Mouse (Mus musculus): Measurements from ENCODE around the gene Ddit4l. TPM values are rescaled to one million over a fixed set of nuclear protein-coding genes. Genes with fewer than 3 reads are reported as not detected.
"Not testable (repeated sequence)": the region's sequence is repeated elsewhere in the genome, so short reads cannot be mapped to it uniquely, and the experiment has no call there.

Gene Ddit4l
- 0.23 TPM in 1 of 2 replicates, not detected in the other for total RNA-seq (2017)

DNA sequence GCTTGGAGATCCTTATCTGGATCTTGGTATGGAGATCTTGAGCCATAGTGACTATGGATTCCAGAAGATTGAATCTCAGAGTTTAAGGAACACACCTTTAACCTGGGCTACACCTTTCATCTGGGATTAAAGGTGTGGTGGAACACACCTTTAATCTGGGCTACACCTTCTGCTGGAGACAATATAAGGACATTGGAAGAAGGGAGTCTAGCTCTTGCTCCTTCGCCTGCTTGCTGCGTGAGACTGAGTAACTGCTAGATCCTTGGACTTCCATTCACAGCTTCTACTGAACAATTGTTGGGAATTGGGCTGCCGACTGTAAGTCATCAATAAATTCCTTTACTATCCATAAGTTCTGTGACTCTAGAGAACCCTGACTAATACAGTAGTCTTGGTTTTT is at the start of gene Ddit4l:
Gene Ddit4l, plus strand, starts transcription at position 301 of the 400 bp plus-strand sequence.
- ATAC-seq (ENCODE audit: extremely low read depth, insufficient number of reproducible peaks, low FRiP score, poor library complexity, severe bottlenecking) = not testable (repeated sequence)

DNA sequence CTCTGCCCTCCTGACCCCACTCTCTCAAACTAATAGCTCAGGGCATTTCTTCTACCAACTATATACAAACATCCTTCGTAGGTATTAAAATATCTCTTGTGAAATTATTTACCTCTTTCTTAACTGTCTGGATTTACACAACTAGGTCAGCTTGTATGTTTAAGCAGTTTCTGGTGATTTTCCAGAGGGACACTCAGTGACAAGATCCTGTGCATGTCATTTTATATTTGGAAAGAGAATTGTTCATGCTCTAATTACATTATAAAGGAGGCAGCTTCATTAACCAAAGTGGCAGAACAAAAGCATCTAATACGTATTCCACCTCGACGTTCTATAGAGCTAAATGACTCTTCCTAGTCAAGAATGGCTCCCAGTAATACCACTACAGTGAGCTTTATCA is 45.3 kb upstream of the Ddit4l start:
- no peak for ATAC-seq (ENCODE audit: extremely low read depth, insufficient number of reproducible peaks, low FRiP score, poor library complexity, severe bottlenecking)

DNA sequence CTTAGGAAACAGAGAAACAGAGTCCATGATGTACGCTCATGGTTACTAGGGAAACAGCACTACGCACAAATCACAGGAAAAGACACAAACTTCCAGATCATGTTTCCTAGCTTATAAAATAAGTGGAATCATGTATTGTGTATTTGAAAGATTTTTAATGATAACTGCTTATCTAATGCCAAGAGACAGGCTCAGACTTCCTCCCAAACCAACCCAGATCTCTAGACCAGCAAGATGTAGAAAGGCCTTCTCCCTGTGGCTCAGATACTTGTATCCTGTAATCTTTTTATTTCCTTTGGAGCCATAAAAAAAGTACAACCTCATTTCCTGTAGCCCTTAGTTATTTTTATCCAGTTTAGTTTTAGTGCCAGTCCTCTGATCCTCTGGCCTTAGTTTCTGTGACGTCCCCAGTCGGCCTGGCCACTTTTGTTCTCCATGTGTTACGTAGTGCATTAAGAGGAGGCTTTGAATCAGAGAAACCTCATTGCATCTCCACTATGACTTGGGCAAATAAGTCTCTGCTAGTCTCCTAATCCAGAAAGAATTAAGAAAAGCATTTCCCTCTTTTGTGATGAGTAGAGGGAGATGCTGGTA is 34.9 kb upstream of the Ddit4l start:
- no peak for ATAC-seq (ENCODE audit: extremely low read depth, insufficient number of reproducible peaks, low FRiP score, poor library complexity, severe bottlenecking)

DNA sequence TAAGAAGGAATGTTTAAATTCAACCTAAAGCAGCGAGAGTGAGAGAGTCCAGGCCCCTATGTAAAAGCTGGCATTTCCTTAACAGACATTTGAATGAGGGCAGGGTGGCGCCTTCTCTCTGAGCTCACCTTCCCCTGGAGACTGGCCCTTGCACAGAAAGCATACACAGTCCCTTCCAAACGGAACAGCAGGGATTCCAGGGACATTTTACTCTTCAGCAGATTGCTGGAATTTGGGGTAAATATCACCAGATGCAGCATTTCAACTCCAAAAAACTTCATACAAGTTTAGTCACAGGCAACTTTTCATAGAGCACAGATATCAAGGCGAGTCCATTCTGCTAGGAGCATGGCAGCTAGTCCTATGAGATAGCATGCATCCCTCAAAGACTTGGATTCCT is 31.6 kb upstream of the Ddit4l start:
- ATAC-seq (ENCODE audit: extremely low read depth, insufficient number of reproducible peaks, low FRiP score, poor library complexity, severe bottlenecking) = no peak

DNA sequence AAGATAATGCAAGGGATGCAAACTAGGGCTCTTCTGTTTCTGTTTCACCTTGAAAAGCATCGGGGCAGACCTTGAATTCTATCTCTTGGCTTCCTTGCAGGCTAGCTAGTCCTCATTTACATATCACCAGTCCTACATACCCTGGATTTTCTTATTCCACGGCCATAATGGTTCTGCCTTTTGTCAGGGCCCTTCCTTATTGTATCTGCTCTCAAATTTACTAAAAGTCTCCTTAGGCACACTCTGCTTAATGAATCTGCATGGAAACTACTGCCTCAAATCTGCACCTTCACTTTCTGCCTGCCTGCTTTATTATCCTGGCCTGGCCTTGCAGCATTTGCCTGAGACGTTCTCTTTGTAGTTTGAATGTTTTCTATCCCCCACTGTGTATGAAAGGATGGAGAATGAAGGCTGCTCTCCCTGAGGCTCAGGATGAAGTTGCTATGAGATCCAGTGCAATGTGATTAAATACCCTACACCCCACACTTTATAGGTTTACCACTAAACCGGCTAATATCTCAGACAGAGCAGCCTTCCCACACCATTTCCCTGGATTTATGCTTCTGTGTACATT is 27.0 kb upstream of the Ddit4l start:
- ATAC-seq (ENCODE audit: extremely low read depth, insufficient number of reproducible peaks, low FRiP score, poor library complexity, severe bottlenecking) = no peak

DNA sequence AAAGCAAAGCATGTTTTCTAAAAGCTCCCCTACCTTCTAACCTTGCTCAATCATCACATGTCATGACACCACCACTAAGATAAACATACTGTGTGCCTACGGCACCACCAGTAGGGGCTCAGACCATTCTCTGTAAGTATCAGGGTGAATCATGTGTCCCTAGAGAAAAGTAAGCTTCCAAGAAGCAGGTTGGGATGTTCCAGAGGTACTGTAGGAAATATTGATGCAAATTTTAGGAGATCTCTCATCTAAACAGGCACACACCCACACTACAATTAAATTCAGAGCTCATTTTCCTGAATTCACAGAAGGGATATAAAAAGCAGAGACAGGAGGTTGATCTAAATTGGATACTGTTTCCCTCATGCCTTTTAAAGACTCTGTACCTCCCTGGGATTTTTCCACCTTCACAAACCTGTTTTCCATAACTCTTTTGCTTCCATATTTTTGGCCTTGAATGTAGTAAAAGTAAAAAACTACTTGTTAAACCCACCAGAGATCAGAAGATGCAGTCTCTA is 12.4 kb upstream of the Ddit4l start:
- no peak for ATAC-seq (ENCODE audit: extremely low read depth, insufficient number of reproducible peaks, low FRiP score, poor library complexity, severe bottlenecking)

DNA sequence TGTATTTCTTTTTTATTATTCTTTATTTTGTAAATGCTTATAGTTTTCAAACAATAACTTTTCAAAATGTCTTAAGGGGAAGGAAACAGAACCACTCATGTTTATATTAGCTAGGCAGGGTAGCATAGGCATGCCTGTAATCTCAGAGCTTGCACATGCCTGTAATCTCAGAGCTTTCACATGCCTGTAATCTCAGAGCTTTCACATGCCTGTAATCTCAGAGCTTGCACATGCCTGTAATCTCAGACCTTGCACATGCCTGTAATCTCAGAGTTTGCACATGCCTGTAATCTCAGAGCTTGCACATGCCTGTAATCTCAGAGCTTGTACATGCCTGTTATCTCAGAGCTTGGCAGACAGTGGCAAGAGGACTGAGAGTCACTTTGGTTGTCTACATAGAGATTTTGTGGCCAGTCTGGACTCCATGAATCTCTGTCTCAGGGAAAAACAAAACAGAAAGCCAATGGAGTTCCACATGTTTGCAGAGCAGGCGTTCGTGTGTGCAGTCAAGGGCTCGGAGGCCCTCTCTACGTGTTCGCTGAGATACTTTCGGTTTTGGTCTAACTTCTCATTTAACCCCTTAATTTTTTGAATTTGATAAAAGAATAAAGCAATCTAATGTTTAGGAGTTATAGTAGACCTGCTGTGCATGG is 10.8 kb upstream of the Ddit4l start:
- 0 out of 2 replicates have a peak, but pooled peaks have one; percentile 19 for ATAC-seq (ENCODE audit: extremely low read depth, insufficient number of reproducible peaks, low FRiP score, poor library complexity, severe bottlenecking)

DNA sequence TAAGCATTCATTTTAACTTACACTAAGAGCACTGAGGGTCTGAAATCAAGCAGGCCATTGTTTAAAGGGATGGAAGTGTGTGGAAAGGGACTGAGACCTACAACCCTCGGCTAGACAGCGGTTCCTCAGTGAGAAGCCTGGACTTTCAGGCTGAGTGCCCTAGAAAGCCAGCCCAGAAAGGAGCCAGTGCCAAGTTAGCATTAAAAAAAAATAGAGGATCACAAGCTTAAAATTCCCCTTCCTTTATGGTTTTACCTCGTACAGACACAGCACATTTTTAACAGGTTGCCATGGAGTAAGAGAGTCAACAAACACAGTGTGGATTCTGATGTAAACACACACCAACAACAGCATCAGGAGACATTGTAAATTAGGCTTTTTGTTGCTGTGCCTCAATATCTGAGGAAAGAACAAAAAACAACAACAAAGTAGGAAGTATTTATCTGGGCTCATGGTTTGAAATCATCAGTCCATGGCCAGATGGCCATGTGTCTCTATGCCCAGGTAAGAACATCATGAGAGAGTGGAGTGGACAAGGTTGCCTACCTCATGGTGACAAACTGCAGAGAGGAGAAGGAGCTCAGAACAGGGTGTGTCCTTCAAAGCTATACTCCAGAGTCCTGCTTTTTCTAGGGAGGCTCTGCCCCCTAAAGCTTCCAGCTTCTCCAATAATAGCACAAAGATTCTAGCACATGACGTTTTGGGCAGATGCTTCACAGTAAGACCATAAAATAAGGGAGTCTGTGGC is 10.1 kb upstream of the Ddit4l start:
- no peak for ATAC-seq (ENCODE audit: extremely low read depth, insufficient number of reproducible peaks, low FRiP score, poor library complexity, severe bottlenecking)

DNA sequence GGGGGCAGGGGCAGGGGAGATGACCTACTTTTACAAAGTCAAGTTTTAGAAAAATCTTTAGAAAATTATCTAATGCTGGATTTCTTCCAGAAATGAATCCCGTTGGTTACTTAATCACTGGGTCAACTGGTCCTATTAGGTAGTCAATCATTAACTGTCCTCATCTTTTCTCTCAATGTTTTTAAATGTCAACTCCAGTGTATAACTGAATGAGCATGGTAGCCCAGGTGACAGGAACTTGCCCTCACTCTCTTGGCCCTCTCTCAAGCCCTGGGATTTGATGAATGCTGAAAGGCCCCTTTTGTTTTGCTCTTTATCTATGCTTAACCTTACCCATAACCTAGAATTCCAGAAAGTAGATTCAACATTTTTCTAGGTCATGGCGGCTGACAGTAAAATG is 9.4 kb upstream of the Ddit4l start:
- no peak for ATAC-seq (ENCODE audit: extremely low read depth, insufficient number of reproducible peaks, low FRiP score, poor library complexity, severe bottlenecking)

DNA sequence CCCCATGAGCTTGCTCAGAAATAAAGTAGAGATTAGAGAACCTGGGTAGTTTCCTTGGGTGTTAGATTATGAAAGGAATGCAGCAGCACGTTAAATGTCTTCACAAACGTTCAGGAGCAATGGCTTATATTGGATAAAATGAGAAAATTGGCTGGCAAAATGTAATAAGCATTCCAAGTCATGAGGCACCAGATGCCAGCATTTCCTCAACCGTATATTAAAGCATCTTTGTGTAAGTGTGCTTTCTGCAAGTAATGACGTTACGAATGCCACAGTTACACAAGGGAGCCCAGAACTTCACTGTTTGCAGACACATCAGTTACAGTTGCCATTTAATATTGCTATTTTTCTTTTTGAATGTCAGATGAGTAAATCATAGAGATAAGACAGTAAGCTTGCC is 872 bp upstream of the Ddit4l start:
- no peak for ATAC-seq (ENCODE audit: extremely low read depth, insufficient number of reproducible peaks, low FRiP score, poor library complexity, severe bottlenecking)

DNA sequence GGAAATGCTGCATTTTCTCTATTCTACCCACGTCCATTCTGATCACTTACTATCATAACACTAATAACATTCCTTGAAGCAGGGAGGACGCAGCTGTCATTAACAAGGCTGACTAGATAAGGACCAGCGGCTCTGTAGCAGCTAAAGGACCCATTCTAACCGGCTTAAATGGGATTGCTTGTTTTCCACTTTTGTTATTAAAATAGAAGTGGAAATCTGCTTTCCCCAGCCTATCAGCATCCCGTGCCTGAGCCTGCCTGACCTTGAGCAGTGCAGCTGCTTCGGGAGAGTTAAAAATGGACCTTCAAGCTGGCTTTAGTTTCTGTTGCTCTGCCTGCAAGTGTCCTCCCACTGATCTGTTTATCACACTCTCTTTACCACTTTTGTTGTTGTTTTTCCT is 679 bp downstream of the Ddit4l start:
- ATAC-seq (ENCODE audit: extremely low read depth, insufficient number of reproducible peaks, low FRiP score, poor library complexity, severe bottlenecking) = no peak

DNA sequence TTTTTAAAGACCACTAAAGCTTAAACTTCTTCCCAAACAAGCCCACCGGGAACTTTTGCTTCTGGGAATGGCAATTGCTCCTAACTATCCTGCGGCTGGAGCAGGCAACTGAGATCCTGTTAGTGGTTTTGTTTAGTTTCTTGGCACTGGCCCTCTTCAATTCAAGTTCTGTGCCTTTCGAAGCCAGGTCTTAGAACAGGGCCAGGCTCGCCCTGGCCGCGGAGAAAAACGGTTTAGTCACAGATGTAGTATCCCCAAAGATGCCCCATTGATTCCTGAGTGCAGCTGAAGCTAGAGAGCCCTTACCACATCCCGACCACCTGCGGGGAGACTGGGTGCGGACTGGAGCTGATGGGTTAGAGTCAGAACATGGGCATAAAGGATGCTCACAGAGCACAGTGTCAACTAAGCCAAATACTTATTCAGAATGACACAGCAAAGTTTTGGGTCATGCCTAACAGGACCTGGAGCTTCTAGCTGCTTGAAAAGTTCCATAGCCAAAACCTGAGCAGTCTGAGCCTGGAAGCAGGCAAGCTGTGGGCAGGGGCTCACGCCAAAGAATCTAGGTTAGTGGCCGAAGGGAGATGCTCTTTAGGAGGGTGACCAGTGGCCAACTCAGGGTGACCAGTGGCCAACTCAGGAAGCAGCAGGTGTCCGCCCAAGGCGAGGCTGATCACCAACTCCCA is 1.6 kb downstream of the Ddit4l start:
- no peak for ATAC-seq (ENCODE audit: extremely low read depth, insufficient number of reproducible peaks, low FRiP score, poor library complexity, severe bottlenecking)

DNA sequence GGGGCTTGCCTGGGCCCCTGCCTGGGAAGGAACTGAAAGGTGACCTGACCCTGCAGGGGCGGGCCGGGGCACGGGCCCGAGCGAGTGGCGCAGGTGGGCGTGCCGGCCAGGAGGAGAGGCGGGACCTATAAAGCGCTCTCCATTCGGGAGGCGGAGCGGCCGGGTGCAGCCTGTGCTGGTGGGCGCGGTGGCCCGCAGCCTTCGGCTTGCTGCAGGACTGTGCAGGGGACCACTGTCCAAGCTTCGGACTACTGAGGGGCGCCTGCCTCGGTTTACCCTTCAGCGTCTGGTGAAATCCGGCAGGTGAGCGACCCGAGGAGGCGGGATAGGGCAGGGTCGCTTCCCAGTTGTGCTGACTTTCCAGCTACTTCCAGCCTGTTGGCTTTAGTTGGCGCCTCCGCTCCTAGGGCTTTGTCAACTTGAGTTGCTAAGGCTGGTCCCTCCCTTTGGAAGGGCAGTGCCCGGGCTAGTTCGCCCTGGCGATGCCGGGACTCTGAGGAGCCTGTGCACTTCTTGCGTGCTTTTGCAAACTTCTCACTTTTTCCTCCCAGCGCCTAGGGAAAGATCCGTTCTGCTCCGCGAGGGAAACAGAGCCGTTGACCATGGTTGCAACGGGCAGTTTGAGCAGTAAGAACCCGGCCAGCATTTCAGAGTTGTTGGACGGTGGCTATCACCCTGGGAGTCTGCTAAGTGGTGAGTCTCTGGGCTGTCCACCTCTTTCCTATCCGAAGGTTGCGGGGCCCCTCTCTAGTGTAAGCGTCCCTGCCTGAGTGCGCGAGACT is 2.4 kb downstream of the Ddit4l start:
- ATAC-seq (ENCODE audit: extremely low read depth, insufficient number of reproducible peaks, low FRiP score, poor library complexity, severe bottlenecking) = 0 out of 2 replicates have a peak, but pooled peaks have one; percentile 26

DNA sequence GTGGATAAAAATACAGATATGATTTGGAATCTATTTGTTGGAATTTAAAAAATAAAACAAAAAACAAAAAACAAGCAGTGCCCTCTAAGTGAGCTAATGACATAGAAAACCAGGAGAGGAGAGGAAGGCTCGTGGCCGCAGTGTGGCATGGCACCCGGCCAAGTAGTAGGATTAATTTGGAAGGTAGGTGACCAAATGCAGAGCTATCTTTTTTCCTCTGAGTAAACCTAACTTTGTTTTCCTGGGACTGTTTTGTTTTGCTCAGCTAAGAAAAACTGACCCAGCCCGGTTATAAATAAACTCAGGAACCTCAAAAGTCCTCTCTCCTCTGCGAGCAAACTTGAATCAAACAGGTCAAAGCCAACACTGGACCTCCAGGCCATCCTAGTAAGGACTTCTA is 3.6 kb downstream of the Ddit4l start:
- ATAC-seq (ENCODE audit: extremely low read depth, insufficient number of reproducible peaks, low FRiP score, poor library complexity, severe bottlenecking) = no peak

DNA sequence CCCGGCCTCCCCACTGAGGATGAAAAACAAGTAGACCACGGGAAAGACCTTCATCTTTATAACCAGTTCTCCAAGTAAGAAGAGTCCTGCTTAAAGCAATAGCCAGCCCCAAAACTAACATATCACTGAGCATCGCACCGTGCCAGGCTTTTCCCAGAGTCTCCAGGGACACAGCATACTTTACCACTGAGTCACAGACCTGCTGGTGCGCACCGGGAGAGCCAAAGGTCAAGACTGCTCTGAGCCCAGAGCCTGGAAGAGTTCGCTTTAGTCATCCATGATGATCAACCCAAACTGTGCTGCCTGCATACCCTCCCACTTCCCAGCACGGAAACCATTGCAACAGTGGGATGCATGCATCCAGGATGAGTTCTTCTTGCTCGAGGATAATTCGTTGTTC is 12.3 kb downstream of the Ddit4l start:
- no peak for ATAC-seq (ENCODE audit: extremely low read depth, insufficient number of reproducible peaks, low FRiP score, poor library complexity, severe bottlenecking)

DNA sequence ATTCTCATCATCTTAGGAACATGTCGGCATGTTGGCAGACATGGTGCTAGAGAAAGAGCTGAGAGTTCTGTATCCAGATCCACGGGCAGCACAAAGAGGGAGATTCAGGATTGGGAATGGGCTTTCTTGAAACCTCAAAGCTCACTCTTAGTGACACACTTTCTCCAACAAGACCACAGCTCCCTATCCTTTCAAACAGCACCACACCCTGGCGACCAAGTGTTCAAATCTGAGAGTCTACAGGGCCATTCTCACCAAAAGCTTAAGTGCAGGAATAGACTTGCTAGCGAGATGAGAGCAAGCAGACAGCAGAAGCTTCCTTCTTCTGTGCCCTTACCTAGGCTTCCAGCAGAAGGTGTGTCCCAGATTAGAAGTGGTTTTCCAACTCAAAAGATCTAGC is 15.2 kb downstream of the Ddit4l start:
- ATAC-seq (ENCODE audit: extremely low read depth, insufficient number of reproducible peaks, low FRiP score, poor library complexity, severe bottlenecking) = no peak

DNA sequence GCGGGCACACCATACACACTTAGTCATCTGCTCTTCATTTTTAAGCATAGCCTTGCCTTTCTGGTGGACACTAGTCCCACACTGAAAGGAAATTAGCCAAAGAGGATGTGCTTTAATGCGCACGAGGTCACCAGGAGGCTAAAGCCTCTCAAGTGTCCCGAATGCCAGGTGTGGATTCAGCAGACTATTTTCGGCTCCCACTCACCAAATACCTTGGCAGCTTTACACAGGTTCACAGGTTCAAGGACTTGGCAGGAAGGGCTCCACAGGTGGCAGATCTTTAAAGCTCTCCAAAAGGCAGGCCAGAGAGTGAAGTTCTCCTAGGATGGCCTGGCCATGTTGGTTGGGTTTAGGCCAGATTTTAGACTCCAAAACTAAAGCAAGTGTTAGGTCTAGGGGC is 19.8 kb downstream of the Ddit4l start:
- no peak for ATAC-seq (ENCODE audit: extremely low read depth, insufficient number of reproducible peaks, low FRiP score, poor library complexity, severe bottlenecking)

DNA sequence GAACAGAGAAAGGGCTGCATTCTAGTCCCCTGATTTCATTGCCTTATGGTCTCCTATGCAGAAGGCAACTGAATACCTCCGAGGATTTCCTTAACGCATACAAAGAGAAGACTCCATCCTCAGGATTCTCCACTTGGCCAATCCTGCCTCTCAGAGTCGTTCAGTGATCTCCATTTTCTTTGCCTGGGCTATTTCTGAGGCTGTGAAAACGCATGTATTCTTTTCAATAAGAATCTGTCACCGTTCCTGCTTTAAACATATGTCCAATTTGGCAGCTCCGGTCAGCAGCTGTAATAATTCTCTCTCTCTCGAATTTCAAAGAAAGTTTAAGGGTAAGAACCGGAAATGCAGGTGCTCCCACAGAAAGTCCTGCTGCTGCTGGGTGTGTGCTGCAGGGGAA is 20.7 kb downstream of the Ddit4l start:
- ATAC-seq (ENCODE audit: extremely low read depth, insufficient number of reproducible peaks, low FRiP score, poor library complexity, severe bottlenecking) = no peak

Measured in neutrophil, adult 5-6 weeks (primary cell).